Mouse (Mus musculus) bone marrow macrophage, adult 2 months (primary cell): ENCODE data around the gene Fndc3b. TPM values are rescaled to one million over a fixed set of nuclear protein-coding genes. Genes with fewer than 3 reads are reported as not detected.

Experiments
- H3K27ac ChIP-seq: 2 replicates; pipeline ENCODE4 v1.5.1; 2012; ENCODE audit warnings: low read depth, low read length; ENCODE audit not compliant: insufficient read depth
- H3K4me1 ChIP-seq: 2 replicates; pipeline ENCODE4 v1.6.1; 2012; ENCODE audit warnings: low read length; ENCODE audit not compliant: control insufficient read depth, insufficient read depth
- H3K4me3 ChIP-seq: 2 replicates; pipeline ENCODE4 v1.5.1; 2012; ENCODE audit warnings: mild to moderate bottlenecking, low read length, moderate library complexity; ENCODE audit not compliant: insufficient read depth
- CTCF ChIP-seq: IDR thresholded peaks from 2 replicates; pipeline ENCODE4 v1.5.1; 2012; ENCODE audit warnings: low read depth, mild to moderate bottlenecking, low read length, moderate library complexity
- POLR2A ChIP-seq: IDR thresholded peaks from 2 replicates; pipeline ENCODE4 v1.6.1; 2012; ENCODE audit warnings: mild to moderate bottlenecking, low read depth, low read length, borderline replicate concordance
- polyA plus RNA-seq: library from polyadenylated mRNA; stranded (reverse); fragments of >200 nt; gene quantifications from 2 replicates; pipeline ENCODE4 v1.2.4, GENCODE M21; 2012; ENCODE audit not compliant: missing spikeins, insufficient read depth, insufficient read length

Gene Fndc3b
- polyA plus RNA-seq, 1 experiment = 33.8 TPM

DNA sequence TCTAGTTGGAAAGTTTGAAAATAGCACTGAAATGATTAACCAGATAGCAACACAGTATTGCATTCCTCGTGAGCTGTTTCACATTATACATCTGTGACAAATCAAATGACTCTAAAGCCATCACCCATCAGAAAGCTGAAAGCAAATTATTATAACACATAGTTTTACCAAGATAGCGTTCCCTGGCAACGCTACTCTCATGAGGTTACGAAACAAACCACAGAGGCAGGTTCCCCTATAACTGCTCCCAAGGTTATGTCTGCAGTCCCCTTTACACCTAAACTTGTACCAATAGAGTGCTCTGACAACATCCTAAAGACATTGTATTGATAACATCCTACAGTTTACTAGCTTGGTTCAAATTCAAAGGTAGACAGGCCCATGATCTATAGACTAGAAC is 145.8 kb downstream of the Fndc3b start:
- TF ChIP-seq CTCF = no peak
- TF ChIP-seq POLR2A = no peak
- Histone ChIP-seq H3K4me1 (peaks cover 20% of the 10 kb centered on the region), H3K27ac (no peak overlapping the region), H3K4me3 (no peak overlapping the region)

DNA sequence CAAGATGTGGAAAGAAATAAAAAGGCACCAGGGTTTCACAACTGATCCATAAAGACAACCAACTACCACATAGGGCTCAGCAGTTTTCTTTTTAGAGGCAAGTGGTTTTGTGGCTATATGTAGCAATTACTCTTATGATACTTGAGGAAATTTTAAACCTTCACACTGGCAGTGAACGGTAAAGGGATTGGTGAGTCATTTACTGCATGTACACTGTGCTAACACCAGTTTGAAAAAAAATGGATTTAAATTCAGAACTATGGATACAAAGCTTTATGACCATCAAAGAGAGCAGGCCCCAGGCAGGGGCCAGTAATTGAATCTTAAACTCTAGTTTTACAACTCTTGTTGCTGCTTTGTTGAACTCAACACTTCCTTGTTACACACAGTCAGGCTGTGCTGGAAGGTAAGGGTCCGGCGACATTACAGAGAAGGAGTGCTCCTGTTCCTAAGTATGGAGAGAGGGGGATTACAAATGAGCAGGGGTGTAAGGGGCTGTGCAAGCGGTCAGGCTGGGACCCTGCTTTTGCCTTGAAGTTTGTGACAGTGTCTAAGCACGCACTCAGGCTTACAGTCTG is 148.0 kb downstream of the Fndc3b start:
- H3K4me3 ChIP-seq = no peak overlapping the region
- no peak for TF ChIP-seq CTCF
- H3K4me1 ChIP-seq = peaks cover 20% of the 10 kb centered on the region
- H3K27ac ChIP-seq = no peak overlapping the region

DNA sequence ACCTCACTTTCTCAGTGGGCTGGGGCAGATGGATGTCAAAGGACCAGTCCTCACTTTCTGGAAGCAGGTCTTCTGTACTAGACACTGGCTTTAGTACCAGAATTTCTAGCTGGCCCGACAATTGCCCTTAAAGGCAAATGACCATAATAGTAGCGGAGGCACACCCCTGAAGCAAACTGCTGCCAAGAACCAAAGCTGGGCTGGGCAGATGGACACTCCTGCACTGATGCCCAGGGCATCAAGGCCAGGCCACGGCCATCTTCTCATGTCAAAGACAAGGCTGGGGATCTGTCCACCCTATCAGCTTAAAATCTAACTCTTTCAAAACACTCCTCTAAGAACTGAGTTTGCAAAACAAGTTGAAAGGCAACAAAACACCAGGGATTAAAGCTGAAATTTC is 148.6 kb downstream of the Fndc3b start:
- Histone ChIP-seq H3K27ac (no peak overlapping the region), H3K4me3 (no peak overlapping the region), H3K4me1 (peaks cover 20% of the 10 kb centered on the region)
- TF ChIP-seq POLR2A (no peak), CTCF (no peak)

DNA sequence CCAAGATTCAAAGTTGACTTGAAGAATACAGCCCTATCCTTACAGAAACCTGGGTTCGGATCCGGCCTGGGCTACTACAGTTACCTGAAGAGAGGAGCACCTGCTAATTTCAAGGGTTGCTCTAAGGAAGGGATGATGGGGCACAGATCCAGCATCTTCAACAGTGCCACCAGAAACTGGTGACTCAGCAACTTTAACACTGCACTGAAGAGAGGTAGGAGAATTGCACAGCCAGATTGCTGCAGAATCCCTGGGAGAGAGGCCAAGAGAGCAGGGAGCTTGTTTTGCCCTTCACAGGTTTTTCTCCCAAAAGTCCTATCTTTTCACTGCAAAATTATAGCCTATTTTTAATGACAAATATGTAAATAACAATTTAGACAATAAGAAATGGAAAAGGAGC is 149.2 kb downstream of the Fndc3b start:
- TF ChIP-seq POLR2A (no peak), CTCF (no peak)
- H3K4me3 ChIP-seq = no peak overlapping the region
- no peak overlapping the region for H3K27ac ChIP-seq
- H3K4me1 ChIP-seq = peaks cover 20% of the 10 kb centered on the region

DNA sequence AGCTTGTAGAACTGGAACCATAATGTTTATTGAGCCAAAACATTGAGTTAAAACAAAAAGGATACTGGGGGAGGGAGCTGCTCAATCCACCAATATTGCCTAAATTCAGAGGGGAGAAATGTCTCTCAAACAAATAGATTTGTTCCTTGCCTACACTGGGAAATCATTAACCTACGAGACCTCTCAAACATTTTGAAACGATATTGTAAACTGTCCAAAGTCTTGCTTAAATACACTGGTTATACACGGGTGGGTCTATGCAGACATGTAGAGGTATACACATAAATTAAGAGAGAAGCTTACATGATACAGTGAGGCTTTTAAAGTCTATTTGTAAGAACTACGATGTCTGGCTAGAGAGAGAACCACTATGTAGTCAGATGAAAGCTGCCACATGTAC is 151.8 kb downstream of the Fndc3b start:
- no peak for TF ChIP-seq POLR2A
- TF ChIP-seq CTCF = no peak
- Histone ChIP-seq H3K4me3 (no peak overlapping the region), H3K4me1 (peaks cover 18% of the 10 kb centered on the region), H3K27ac (no peak overlapping the region)

DNA sequence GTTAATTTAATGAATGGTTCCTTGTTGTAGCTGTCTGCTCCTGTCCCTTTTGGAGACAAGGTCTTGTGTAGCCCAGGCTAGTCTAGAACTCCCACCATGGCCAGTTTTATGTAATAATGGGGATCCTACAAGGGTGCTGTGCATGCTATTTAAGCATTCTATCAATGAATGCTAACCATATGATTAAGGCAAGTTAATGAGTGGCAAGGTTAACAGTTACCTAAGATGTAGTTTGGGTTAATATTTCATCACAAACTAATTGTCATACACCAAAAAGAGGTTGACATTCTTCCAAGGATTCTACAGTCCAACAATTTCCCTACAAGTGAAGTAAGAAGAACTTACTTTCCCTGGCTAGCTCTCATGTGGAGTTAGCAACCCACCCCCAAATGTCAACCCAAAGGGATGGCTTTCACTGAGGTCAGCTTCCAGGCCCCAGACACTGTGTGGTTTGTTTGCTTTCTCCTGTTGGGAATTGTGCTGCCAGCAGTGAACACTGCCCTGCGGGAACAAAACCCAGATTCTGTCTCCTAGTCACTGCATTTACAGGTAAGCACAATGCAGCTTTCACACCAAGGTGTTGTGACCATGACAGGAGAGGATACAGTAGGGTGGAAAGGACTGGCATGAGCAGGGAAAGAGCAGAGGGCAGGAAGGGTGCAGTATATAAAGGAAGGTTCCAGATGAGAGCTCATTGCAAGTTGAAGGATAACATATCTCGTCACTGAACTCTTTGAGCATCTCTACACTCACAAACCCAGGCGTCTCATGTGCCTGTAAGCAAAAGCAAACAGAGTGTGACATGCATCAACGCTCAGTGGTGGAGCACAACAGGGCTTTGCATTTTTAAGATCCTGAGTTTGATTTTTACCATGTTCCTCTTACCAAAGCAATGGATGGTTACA is 153.8 kb downstream of the Fndc3b start:
- no peak overlapping the region for H3K4me3 ChIP-seq

DNA sequence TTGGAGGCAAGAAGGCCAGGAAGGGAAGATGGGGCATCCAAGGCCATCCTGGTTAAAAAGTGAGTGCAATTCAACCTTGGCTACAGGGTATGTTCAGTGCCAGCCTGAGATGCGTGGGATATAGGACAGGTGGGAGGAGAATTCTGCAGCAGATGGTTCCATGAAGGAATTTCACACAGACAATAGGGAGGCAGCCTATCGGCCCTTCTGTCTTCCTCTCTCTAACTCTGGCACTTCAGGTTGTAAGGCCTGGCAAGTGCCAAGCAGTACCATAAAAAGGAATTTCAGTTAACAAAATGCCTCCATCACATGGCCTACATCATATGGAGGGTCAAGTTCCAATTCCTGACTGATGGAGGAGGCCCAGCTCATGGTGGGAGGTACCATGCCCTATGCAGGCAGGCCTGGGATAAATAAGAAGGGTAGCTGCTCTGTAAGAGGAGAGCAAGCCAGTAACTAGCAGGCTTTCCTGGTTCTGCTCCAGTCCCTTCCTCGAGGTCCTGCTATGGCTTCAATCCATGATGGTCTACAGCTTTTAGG is 155.6 kb downstream of the Fndc3b start:
- Histone ChIP-seq H3K4me3 (no peak overlapping the region), H3K4me1 (no peaks in the 10 kb centered on the region), H3K27ac (no peak overlapping the region)
- no peak for TF ChIP-seq CTCF
- no peak for TF ChIP-seq POLR2A

More for the DNA sequence above, 153.8 kb downstream of the Fndc3b start:
- TF ChIP-seq POLR2A = no peak
- TF ChIP-seq CTCF = no peak
- H3K4me1 ChIP-seq = peaks cover 4% of the 10 kb centered on the region
- H3K27ac ChIP-seq = no peak overlapping the region

DNA sequence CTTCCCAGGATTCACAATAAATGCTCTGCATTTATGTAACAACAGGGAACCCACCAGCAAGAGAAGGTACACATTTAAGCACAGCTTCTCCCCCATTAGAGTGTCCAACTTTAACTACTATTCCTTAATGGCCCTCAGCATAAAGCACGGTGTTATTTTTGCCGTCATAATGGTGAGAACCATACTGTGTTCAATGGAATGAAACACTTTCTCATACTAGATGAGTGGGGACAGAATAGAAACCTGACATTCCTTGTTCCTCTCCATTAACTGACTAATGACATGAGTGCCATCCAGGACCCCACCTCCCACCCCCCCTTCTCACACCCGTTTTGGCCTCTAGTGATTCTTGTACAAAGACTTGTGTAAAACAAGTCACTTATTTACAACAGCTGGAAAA is 156.8 kb downstream of the Fndc3b start:
- Histone ChIP-seq H3K27ac (no peak overlapping the region), H3K4me1 (no peaks in the 10 kb centered on the region), H3K4me3 (no peak overlapping the region)
- no peak for TF ChIP-seq POLR2A
- TF ChIP-seq CTCF = no peak

DNA sequence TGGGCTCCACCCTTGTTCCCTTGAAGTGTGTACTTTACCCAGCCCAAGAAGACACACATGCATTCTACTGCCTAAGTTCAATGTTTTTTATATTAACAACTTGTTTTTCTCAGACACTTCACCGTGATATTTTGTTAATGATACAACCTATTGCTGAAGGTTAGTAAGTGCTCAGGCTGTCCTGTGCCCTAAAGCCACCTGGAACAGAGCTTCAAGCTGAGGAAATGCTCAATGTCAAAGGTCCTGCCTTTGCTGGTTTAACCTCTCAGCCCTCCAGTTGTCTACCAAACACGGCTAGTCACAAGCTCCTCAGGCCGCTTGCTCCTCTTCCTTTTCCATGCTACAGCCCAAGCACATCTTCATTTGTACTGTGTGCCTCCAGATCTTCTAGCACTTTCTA is 157.3 kb downstream of the Fndc3b start:
- Histone ChIP-seq H3K4me3 (no peak overlapping the region), H3K4me1 (no peaks in the 10 kb centered on the region), H3K27ac (no peak overlapping the region)
- no peak for TF ChIP-seq POLR2A
- TF ChIP-seq CTCF = no peak

DNA sequence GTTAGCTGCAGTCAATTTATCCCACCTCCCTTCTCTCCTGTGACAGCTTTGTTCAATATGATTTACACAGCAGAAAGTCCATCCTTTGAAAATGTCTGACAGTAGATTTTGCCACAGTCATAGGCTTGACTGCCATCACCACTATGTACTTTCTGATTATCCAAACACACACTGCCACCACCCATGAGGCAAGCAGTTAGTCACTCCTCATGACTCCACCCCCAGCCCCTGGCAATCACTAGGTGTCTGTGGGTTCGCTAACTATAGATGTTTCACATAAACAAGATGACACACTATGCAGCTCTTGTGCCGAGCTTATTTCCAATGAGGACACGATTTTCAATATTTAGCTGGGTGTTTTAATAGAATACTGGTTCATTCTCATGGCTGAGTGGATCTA is 160.1 kb downstream of the Fndc3b start:
- Histone ChIP-seq H3K4me3 (no peak overlapping the region), H3K27ac (no peak overlapping the region), H3K4me1 (no peaks in the 10 kb centered on the region)
- no peak for TF ChIP-seq POLR2A
- TF ChIP-seq CTCF = no peak
